Mouse (Mus musculus) kidney, adult 11 months (tissue): ENCODE results near the gene Steap2.
"Not testable (repeated sequence)": the region's sequence is repeated elsewhere in the genome, so short reads cannot be mapped to it uniquely, and the experiment has no call there.

Source experiments
- DNase-seq: peaks from one replicate; pipeline ENCODE4 v3.0.0; 2022

The Steap2 gene

DNA sequence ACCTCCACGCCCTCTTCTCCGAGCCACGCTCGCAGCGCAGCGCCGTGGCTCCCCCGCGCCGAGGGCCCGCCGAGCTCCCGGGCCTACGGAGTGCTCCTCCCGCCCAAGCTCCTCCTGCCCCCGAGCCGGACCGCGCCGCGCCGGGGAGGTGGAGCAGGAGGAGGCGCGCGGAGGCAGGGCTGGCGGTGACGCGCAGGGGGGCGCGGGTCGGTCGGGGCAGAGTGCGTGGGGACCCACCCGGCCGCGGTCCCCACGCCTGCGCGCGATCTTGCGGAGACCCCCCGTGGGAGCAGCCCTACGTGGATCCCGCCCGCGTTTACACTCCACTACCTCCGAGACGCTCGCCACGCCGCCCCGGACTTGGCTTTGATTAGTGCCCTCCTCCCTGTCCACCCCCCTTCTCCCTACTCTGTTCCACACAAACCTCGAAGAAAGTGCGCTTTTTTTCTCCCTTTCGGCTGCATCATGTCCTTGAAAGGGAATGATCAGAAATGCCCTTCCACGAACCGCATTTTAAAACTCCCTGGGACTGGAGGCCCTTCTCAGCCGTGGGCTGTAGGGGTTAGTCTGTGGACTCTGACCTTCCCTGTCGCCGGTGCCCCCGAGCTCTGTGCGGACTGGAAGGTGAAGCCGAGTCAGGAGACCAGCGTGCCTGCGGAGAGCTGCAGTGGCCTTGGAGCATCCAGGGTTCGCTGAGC is at the start of gene Steap2:
Steap2 (minus strand) TSS at position 623 of the 698 bp plus-strand sequence.
- DNase-seq = peak; percentile 82

DNA sequence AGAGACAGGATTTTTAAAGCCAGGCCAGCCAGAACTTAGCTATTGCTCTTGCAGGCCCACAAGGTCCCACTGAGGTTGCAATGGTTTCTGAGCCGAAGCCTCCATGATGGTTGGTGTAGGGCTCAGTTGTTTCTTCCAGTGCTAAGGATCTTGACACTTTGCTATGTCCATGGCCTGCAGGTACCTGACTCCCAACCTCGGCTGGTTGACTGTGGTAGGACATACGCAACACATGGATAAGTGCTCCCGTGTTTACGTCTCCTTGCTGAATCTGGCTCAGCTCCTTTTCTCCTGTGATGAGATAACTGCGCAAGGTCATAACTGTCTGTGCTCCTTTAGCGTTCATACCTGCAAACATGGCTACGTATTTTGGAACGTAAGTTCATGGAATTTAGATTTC is 40.1 kb upstream of the Steap2 start:
- no peak for DNase-seq

DNA sequence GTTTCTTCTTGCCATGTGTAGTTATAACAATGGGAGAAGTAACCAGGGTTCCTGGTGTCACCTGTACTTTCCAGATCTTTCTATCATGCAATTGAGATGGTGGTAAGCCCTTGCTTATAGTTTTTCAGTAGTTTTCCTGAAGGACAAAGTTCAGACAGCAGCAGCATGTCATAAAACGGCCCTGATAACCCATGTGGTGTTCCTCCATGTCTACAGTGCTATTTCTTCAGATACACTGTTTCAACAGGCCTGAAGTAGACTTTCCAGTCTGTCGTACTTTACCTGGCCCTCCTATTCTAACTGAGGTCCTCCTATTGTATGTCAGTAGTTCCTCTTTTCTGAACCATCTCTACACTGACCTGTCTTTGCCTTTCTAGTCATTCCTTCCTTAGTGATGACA is 38.5 kb upstream of the Steap2 start:
- DNase-seq = no peak

DNA sequence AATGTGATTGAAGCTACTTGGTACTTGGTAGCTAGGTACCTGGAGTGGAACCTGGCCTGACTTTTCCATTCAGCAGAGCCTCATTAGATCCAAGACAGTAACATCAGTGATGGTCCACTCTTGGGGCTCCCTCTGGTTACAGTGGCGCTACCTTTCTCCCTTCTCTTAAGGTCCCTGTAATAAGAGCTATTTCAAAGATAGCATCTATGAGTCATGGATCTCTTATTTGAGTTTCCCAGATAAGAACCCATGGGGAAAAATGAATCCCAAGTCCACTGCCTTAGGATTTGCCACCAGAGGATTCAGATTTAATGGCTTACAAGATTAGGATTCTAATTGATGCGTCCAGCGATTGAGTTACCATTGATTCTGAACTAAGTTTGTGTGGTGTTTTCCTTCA is 37.8 kb upstream of the Steap2 start:
- no peak for DNase-seq

DNA sequence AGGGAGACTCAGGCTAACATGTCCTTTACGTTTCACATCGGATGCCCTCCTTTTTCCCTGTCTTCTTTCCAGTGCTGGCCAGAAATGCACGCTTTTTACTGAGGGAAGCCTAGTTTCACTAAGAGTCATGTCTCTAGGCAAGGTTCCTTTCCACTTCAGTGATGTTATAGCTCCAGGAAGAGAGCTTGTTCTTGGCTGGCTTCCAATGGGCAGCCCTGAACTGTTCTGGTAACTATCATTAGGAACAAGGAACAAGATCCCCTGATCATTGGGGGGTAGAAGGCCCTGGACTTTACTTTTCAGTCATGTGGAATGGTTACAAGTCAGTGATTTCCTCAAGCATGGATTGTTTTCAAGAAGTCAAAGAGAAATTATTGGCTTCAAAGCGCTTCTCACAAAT is 35.5 kb upstream of the Steap2 start:
- DNase-seq = peak; percentile 79

DNA sequence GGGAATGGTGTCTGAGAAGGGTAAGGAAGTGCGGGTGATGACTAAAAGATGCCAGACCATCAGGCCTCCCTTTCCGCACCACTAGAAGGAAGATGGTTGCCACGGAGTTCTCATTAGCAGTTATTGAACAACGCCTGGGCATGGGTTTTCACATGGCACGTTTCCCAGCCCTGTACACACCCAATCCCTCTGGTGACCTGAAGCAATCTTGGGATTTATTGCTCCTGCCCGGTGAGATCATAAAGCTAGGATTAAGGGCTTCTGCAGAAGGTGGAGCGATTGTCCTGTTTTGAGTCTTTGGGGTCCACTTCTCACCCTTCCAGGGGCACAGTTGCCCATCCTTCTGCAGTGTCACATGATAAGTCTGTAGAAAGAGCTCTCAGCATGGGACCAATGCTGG is 27.8 kb upstream of the Steap2 start:
- DNase-seq = no peak

DNA sequence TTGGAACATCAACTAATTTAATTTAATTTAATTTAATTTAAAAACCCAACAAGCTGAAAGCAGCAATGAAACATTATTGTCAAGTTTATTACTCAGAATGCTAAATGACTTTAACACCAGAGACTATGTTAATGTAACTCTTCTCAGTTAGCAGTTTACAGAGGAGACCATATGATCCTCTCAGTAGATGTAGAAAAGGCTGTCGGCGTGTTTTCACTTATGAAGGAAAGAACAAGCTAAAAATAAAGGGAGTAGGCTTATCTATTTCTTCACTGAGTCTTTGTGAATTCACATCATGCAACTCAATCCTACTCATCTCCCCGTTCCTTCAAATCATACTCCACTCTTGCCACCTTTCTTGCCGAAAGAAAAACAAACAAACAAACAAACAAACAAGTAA is 16.7 kb upstream of the Steap2 start:
- DNase-seq = no peak

DNA sequence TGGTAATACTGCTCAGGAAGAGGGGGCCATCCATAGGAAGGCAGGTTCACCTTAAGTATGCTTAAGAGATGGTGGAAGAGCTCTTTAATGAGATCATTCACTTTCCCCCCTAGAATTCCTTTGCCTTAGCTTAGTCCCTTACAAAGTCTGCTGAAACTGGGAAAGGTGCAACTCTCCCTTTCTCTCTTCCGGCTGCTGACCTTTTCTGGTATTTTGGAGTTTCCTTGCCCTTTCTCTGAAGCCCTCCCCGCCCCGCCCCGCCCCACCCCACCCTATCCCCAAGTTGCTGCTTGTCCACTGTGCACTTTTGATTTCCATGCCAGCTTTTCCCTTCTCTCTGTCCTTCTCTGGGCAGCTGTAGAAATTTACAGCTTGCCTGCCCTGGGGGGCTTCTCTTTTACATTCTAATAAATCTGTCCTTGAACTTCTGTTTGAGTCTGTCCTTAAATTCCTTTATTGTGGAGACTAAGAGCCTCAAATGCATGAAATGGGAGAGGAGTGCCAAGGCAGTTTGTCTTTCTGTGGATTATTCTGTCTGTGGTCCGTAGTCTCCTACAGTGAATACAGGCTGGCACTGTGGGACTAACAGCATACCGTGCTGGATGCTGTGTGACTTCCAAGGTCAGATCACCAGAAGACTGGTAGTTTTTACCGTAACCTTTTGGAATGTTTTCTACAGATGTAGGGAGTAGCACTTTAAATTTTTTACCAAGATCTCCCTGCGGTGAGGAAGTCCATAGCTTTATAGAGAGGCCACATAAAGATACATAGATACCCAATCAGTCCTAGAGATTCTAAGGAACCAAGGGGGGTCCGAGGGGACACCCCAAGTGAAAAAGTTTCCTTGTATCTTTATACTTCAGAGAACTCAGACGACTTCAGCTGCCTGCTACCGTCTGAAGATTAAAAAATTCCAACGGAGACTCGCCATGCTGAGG is 13.2 kb upstream of the Steap2 start:
- no peak for DNase-seq

DNA sequence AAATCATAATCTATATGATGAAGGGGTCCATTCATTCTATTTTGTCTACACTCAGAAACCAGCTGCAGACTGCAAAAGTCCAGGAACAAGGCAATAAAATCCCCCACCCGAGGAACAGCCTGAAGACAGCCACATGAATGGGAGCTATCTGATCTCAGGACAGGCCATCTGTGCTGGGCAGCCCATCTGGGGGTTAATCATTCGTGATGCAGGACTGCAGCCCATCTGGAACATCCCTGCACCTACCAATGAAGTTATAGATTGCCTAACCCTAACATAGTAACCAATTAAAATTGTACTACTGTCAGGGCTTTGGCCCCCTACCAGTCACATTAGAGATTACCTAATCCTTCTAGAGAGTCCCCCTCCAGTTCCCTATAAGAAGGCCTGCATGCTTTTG is 10.6 kb upstream of the Steap2 start:
- DNase-seq = no peak

DNA sequence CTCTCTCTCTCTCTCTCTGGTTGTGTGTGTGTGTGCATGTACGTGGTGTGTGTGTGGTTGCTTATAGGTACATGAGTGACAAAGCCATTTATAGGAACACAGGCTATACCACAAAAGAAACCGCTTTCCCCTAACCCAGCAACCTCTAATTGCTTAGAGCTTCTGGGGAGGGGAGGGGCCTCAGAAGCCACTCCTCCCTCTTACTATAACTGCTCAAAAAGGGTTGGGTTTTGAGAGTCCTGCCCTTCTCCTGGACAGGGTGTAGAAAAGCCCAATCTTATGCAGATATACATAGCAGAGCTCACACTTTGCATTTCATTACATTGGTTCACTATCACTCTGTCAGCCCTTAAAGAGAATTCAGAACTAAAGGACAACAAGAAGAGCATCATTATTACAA is 6.0 kb upstream of the Steap2 start:
- no peak for DNase-seq

DNA sequence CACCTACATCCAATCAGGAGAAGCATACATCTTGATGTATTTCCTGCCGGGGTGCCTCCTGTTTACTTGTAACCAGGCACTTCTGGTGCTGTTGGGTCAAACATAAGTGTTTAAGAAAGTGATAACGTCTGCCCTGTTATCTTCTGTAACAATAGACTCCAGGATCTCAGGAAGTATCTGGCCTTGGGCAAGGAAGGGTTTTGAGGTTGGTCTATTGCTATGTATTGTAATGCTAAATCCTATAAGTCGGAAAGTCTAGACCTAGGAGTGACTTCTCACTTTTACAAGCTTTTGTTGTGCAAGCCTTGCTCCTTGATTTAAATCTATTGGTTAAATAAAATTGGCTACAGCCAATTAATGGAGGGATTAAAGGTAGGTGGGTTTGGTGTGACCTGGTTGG is 4.5 kb upstream of the Steap2 start:
- no peak for DNase-seq

DNA sequence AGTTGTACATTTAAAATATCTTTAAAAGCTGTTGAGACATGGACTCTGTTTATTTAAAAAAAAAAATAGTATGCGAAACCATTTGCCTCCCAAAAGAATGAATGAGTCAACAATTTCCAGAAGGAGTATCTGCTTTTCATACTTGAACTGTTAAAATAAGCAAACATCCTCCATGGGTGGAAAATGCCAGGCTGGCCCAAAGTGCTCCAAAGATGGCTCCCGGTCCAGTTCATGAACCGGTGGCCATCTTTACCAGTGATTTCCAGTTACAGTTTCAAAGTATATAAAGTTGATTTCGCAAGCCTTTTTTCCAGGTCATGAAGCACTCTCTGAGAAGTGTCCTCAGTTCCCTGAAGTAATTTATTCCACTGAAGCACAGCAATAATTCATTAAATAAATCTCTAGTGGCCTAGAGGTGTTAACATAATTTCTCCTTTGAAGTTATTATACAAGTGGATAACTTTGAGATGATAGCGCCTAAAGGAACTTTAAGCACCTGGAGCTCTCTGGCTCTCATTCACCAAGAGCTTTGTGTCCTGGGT is 1.1 kb upstream of the Steap2 start:
- no peak for DNase-seq

DNA sequence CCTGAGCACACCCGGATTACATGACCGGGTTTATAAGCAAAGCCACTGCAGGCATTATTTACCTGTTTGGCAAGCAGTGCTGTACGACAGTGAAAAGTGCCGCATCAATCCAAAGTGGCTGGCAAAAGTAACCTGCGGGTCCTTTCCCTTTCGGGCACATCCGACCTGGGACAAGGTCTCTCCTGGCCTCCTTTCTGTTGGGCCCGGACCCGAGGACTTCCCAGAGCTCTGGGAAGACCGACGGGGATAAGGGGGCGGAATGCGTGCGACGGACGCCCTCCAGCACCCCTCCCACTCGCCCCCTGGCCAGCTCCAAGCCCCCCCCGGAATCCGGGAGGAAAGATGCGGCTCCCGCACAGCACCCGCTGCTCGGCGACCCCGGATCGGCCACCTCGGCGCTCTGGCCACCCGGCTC is 830 bp downstream of the Steap2 start:
- no peak for DNase-seq

DNA sequence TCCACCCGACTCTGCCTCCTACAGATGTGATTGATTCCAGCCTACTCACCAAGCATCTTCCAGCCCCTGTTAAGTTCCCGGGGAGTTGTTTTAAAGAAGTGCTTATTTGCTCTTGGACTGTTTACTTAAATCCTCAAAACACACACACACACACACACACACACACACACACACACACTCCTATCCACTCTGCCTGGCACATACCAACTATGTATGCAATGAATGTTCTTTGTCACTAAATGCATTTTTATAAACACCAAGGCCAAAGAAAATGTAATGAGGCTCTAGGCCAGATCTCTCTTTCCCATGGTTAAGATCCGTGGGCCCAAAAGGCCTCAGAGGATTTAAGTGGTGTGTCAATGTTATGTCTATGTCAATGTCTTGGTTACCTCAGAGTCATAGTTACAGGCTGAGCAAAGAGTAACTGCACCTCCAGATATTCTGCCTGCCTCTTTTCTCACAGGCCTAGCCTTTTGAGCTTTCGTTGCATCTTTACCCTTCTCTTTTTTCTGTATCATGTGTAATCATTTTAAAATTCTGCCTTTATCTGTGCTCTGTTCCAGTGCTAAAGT is 2.1 kb downstream of the Steap2 start:
- DNase-seq = no peak

DNA sequence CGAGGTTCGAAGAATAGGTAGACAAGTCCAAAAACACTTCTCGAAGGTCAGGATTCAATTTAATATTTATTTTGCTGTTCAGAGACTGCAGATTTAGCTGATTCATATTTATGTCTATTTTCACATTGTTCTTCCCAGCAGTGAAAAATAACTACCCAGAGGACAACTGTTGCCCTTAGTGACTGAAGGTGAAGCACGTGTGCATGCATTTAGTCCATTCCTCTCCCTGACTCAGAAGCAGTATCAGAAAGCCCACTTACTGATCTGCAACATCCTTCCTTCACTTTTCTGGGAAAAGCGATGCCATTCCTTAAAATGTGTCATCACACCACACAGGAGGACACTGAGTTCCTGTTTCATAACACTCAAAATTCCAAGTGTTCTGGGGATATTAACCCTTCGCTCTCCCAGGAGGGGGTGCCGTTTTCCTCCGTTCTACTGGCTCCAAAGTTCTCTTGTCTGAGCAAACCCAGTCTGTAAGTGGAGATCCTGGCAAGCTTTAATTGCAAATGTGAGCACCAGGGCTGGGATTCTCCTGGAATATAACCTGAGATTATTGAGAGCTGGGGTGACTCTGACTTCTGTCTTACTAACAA is 5.3 kb downstream of the Steap2 start:
- no peak for DNase-seq

DNA sequence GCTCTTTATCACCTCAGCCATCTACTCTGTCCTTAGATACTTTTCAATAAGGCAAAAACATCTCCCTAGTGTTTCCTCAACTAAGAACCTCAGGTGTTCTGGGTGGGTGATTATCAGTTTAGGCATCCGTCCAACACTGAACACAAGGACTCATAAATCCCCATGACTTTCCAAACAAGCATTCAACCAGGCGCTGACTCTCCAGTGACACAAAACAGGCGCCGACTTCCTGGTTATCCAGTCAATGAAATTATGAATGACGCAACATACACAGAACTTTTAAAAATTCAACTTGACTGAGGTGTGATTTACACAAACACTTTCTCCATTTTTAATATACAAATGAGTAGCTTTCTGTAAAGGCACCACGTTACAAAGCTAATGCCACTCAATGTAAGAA is 6.2 kb downstream of the Steap2 start:
- DNase-seq = no peak

DNA sequence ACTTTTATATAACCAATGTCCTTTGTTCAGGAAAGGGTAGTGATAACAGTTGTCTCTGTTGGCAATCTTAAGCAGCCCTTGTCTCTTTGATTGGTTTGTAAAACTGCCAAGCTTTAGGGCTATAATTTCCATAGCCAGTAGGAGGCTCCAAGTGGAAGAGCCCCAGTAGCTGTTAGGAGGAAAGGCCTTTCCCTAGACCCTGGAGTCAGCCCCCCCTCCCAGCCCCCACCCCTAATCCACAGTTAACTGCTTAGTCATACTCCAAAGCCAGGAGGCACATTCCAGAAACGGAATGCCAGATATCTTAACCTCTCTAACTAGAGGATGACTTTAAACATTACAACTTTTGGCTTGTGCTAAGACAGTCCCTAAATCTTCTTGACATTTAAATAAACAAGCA is 7.4 kb downstream of the Steap2 start:
- no peak for DNase-seq

DNA sequence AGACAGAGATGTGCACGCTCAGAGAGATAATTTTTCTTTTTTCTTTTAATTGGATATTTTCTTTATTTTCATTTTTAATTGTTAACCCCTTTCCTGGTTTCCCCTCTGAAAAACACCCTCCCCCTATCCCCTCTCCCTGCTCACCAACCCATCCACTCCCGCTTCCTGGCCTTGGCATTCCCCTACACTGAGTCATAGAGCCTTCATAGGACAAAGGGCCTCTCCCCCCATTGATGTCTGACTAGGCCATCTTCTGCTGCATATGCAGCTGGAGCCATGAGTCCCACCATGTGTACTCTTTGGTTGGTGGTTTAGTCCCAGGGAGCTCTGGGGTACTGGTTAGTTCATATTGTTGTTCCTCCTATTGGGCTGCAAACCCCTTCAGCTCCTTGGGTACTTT is 9.4 kb downstream of the Steap2 start:
- not testable (repeated sequence) for DNase-seq

DNA sequence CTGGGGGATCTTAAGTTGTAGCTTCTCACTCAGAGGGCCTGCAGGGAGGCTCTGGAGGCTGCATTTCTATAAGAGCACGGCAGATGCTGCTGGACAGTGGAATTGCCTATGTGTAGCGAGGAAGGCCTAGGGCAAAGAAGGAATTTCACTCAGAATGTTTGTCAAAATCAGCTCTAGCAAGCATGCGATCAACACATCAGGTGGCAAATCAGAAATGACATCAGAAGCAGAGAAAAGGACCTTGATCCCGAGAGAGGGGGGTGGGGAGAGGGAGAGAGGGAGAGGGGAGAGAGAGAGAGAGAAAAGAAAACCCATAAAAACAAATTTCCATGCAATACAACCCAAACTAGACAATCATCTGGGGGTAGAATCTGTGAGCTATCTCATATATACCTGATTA is 11.1 kb downstream of the Steap2 start:
- DNase-seq = no peak

DNA sequence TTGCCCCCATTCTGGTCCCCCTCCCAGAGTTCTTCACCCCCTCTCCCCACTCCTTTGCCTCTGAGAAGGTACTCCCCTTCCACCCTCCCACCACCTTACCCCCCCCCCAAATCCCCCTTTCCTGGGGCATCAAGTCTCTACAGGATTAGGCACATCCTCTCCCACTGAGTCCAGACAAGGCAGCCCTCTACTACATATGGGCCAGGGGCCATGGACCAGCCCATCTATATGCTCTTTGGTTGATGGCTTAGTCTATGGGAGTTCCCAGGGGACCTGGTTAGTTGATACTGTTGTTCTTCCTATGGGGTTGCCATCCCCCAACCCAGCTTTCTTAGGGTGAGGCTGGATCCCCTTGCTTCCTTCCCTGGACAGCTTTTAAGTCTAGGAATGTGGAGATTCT is 14.9 kb downstream of the Steap2 start:
- DNase-seq = no peak

DNA sequence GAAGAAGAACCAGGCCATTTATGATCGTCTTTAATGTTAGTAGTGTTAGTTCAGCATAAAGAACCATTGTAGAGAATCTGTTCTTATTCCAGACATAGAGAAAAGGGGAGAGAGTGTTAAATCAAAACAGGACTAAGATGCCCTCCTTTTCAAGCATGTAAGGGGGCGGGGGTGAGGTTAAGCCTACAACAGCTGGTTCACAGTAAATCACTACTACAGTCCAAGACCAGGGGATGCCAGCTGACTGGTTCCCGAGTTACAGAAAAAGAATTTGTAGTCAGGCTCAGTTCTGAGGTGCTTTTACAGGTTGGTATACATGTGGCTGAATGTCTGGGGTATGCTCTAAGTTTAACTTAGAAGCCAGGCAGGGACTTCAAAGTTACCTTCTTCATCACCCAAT is 18.3 kb downstream of the Steap2 start:
- no peak for DNase-seq

DNA sequence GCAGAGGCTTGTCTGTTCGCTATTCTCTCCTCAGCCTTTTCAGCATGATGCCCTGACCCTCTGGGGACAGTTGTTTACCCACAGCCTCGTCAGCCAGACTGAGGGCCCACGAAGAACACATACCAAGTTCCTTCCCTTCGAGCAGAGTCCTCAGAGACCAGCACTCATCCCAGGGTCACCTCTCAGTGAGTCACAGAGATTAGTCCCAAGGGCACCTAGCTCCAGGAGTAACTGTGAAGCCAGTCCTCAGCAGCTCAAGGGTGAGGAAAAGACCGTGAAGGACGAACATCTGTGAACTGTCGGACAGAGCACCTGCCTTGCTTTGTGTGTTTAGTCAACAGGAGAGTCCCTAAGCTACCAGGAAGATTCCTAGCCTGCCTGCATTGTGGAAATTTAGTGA is 25.5 kb downstream of the Steap2 start:
- DNase-seq = no peak

DNA sequence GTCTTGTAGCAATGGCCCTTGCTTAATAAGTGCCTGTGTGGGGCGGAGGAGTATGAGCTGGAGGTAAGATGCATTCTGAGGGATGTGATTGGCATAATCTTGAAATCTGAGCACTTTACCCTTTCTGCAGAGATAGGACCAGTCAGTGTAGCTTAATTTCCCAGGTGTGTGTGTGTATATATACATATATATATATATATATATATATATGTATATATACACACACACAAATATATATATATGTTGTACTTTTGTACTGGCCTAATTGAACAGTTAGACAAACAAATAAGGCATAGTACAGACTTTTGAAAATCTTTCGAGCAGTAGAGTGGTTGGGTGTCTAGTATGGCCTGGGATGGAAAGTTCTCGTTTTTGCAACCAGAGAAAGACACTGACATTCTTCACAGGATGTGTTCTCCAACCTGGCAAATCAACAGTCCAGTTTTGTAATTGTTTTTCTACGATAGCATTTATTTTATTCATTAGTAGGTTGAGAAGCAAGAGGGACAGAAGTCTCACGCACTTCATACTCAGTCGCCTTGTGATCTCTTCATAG is 29.9 kb downstream of the Steap2 start:
- DNase-seq = no peak
